Mouse (Mus musculus): Measurements from ENCODE around the gene 1700123L14Rik. TPM values are rescaled to one million over a fixed set of nuclear protein-coding genes. Genes with fewer than 3 reads are reported as not detected.
"Not testable (repeated sequence)": the region's sequence is repeated elsewhere in the genome, so short reads cannot be mapped to it uniquely, and the experiment has no call there.

The 1700123L14Rik gene
- total RNA-seq (2021) = not detected
- long read RNA-seq, experiment 1 = 0 reads
- long read RNA-seq, experiment 2 = 0 reads

DNA sequence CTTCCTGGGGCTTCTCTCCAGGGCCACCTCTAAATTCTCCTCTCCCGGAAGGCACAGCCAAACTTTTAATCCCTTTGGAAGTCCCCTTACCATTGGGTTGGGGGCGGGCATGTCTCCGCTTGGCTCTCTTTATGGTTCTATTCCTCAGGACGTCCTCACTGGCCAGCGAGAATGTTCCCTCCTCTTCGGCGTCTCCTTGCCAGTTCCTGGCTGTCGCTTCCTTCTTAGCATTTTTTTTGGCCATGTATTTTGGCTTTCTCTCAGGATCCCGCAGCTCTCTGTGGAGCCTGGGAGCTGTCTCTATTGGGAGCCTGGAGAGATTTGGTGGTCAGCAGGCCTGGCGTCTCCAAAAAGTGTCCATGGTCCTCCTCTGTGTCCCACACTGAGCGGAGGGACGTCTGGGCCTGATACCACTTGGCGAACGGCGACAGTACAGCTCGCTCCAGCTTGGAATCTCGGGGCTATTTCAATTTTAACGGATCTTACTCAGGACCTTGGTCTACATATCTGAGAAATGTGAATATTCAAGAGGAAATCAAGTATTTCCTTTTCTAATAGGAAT is at the start of gene 1700123L14Rik:
TSS of gene 1700123L14Rik (minus strand) at position 426 of the 562 bp plus-strand sequence.
- no peak for DNase-seq

DNA sequence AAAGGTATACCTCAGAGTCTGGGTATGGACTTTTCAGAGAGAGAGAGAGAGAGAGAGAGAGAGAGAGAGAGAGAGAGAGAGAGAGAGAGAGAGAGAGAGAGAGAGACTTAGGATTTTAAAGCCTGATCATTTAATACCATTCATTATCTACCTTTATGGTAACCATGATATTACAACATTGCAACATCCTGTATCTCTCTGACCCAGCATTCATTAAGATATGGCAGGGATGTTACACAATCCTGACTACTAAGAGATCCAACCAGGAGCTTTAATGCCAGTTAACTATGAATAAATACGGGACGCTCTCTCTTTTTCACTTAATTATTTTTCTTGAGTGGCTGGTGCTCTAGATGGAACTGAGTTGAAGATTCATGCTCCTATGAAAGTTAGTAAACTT is 39.4 kb upstream of the 1700123L14Rik start:
- no peak for DNase-seq

DNA sequence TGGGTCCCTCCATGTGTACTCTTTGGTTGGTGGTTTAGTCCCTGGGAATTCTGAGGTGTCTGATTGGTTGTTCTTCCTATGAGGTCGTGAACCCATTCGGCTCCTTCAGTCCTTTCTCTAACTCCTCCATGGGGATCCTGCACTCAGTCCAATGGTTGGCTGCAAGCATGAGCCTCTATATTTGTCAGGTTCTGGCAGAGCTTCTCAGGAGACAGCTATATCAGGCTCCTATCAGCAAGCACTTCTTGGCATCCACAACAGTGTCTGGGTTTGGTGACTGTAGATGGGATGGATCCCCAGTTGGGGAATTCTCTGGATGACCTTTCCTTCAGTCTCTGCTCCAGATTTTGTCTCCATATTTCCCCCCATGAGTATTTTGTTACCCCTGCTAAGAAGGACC is 32.9 kb upstream of the 1700123L14Rik start:
- not testable (repeated sequence) for DNase-seq

DNA sequence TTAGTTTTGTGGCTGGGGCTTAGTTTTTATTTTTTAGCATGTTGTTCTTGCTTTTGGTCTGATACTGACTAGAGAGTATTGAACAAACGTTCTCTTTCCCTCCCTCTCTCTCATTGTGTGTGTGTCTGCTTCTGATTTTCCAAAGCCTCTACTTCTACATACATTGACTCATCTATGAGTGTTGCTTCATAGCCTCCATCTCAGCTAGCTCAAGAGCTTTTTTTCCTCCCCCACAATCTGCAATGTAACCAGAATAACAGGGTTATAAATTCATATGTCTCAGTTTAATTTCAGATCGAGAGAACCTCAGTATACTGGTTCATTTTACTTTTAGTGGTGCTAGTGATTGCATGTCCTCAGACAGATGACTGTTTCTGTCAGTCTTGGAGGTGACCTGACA is 20.5 kb upstream of the 1700123L14Rik start:
- DNase-seq = no peak

DNA sequence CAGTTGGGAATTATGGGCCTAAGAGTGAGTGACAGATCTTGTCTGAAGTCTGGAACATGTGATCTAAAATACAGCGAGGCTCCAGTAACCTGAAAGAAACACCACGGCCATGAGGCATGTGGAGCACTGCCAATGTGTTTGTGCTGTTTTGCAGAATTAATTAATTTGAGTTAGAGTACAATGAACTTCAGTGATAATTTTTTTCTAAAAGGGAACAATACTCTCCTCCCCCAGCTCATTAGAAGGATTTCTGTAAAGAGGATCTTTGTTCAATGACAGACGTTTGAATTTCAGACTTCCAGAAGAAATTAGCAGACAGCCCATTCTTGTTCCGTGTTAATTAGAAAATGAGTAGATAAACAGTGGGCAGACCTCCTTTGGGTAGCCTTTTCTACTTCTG is 17.3 kb upstream of the 1700123L14Rik start:
- no peak for DNase-seq

DNA sequence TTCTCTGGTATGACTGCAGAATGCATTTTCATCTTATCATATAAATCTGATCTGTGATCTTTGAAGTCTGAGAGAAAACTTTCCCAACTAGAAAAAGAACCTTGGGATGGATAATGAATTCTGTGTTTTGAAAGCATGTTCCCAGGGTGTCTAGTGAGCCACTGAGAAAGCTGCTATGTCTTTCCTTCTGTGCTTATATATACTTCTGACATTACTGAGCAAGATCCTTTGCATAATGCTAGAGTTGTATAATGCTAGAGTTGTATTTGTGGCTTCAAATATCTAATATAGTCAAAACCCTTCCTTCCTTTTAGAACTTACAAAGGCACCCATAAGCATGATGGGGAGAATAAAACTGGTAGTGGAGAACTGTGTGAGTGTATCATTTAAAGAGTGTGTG is 12.5 kb upstream of the 1700123L14Rik start:
- DNase-seq = no peak

DNA sequence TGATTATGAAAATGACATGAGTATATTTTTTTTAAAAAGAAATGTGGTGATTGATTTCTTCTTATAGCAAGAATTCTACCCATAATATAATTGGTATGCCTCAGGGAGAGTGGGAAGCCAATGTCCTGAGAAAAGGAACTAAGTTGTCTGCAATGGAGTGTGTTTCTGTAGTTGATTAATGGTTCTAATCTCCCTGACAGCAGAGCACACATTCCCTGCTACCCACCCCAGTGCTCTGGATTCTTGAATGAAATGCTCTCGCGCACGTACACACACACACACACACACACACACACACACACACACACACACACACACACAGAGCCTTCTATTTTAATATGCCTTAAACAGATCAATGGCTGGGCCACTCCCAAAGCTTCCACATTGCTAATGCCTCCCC is 7.6 kb upstream of the 1700123L14Rik start:
- no peak for DNase-seq

DNA sequence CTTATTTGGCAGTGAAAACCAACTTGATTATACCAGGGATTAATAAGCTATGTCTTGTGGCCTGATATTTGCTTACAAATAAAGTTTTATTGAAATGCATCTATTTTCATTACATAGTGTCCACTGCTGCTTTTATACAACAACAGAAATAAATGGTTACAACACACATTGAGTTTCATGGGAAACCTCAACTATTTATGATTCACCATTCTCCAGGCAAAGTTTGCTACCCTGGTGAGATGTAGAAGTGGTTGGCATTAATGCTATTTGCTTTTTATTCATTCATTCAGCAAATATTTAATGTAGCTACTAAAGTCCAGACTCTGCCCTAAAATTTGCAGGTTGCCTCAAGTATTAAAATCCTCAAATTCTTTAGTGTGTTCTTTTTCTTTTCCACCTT is 988 bp upstream of the 1700123L14Rik start:
- no peak for DNase-seq

DNA sequence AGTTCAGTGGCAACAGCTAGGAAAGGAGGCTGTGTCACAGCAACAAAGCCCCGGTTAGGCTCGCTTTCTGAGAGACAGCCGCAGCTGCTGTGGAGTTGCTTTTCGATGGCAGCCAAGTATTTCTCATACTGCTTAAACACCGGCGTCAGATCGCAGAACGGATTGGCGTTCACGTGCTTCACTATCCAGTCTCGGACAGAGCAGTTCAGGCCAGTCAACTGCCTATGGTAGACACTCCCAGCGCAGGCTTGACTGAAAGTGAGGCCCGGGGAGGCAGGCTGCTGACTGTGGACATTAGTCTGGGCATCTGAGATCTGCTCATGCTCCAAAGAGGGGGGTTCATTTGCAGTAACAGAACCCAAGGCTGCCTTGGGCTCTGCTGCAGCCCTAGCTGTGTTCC is 640 bp downstream of the 1700123L14Rik start:
- DNase-seq = no peak

DNA sequence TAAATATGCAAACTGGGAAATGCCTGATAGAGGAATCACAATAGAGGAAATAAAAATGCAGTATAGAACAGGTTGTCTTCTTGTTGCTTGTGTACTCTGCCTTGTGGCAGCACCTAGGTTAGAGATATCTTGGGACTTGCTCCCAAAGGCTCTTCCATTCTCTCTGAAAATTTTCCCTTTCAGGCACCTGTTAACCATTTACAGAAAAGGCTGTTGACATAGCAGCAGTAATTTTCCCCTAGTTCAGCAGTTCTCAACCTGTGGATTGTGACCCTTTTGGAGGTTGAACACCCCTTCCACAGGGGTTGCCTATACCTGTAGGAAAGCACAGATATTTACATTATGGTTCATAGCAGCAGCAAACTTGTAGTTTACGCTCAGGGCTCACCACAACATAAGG is 22.7 kb downstream of the 1700123L14Rik start:
- no peak for DNase-seq

DNA sequence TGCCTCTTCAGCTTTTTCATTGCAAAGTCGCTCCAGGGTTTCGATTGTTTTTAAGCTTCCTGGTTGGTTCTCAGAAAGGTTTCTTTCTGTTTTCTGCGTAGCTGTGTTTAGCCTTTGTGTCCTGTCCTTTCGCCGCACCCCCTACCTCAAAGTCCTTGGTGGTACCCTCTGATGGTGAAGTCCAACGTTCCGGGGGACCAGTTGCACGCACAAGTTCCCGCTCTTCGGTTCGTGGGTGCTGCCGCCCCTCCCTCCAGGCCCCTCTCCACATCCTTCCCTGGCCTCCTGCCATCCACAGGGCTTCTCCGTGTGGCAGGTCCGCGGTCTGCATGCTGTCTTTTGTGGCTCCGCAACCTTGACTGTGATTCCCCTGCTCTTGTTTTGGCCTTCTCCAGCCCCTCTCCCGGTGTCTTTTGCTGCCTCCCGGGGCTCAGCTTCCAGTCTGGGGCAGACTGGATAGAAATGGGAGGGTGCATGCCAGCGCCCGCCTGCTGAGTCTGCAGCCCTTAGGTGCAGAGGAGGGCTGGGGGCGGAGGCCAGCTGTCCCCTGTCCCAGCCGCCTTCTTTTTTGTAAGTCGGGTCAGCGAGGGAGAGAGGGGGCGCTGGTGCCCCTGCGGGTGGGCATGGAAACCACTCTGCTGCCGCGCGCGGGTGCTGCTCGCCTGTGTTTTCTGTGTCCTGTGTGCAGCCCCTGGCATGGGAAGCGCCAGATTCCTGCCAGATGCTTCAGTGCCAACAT is 49.3 kb downstream of the 1700123L14Rik start:
- no peak for DNase-seq

DNA sequence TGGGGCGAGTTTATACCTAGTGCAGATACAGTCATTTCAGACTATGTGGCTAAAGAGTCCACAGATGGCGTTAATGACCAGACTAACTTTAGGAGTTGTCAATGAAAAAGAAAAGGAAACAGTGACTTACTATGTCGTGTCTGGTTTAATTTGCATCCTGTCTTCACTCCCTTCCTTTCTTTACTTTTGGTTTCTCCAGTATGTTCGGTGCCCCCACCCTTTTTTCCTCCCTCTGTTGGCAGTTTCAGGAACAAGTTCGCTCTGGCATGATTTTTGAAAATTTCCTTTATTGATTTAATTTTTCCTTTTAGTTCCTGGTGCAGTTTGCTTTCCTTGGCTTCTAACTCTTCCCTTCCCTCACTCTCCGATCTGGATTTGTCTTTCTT is 49.9 kb downstream of the 1700123L14Rik start:
- no peak for DNase-seq

Other genes starting within 250 kb of the 1700123L14Rik start
- gene Fam19a1, start 53.1 kb downstream of the 1700123L14Rik start, total RNA-seq (2021) = not detected

Measured in gastrocnemius, postnatal 25 days (tissue).